Mouse (Mus musculus) brain, embryonic 14.5 days (tissue): ENCODE results near the gene Ddr2.

Experiments
- CTCF ChIP-seq: fragments of 200-500 bp; IDR thresholded peaks from 2 replicates; pipeline ENCODE4 v1.5.1; 2012; ENCODE audit warnings: inconsistent platforms, mild to moderate bottlenecking, moderate library complexity, borderline replicate concordance; ENCODE audit not compliant: insufficient read depth, insufficient read length; ENCODE audit errors: extremely low read depth
- POLR2A ChIP-seq: fragments of 200-500 bp; IDR thresholded peaks from 2 replicates; pipeline ENCODE4 v1.6.1; 2012; ENCODE audit warnings: mild to moderate bottlenecking, inconsistent platforms, borderline replicate concordance; ENCODE audit not compliant: poor library complexity, insufficient read depth, insufficient read length, severe bottlenecking; ENCODE audit errors: extremely low read depth

DNA sequence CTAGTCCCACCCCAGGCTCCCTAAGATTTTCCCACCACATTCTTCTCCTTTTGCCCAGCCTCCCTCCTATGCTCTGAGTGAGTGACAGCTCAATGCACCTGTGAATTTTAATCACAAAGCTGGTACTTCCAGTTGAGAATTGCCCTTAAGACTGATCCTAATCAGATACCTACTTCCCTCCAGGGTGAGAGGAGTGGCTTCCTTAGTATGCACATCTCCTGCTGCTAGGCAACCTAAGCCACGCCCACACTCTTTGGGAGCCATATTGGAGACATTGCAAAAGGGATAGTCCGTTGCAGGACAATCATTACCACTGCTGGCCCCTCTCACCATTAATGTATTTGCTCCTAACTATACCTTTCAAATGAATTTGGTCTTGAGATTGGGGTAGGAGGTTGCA lies 31.1 kb downstream of the Ddr2 start:
- TF ChIP-seq CTCF (no peak), POLR2A (no peak)
